Mouse (Mus musculus): ENCODE measurements around the gene Gm8247.
"Not testable (repeated sequence)": the region's sequence is repeated elsewhere in the genome, so short reads cannot be mapped to it uniquely, and the experiment has no call there.

- not testable (repeated sequence) for TF ChIP-seq CTCF (IDR thresholded peaks at IDR 0.05; ENCODE audit: extremely low read depth, insufficient read length, insufficient replicate concordance, low read depth, low read length); POLR2A (IDR thresholded peaks at IDR 0.05; ENCODE audit: low read depth, low read length)
Observed at GRCm38 (mm10) chr14:44547961-44548360, 35.0 kb upstream of the Gm8247 start.

Data from small intestine, adult 2 months (tissue).